Mouse (Mus musculus) thymus, adult 2 months (tissue): Measurements from ENCODE around the gene Slc9a9.

Source experiments
- CTCF ChIP-seq: fragments of 200-500 bp; IDR thresholded peaks from 2 replicates; pipeline ENCODE4 v1.5.1; 2012; ENCODE audit warnings: mild to moderate bottlenecking, control low read depth, low read length, moderate library complexity, borderline replicate concordance; ENCODE audit not compliant: control insufficient read depth, poor library complexity, insufficient read depth; ENCODE audit errors: extremely low read depth
- POLR2A ChIP-seq: fragments of 200-500 bp; IDR thresholded peaks from 2 replicates; pipeline ENCODE4 v1.6.1; 2012; ENCODE audit warnings: mild to moderate bottlenecking, low read length, control low read depth, moderate library complexity; ENCODE audit not compliant: control insufficient read depth, poor library complexity, insufficient read depth; ENCODE audit errors: extremely low read depth

DNA sequence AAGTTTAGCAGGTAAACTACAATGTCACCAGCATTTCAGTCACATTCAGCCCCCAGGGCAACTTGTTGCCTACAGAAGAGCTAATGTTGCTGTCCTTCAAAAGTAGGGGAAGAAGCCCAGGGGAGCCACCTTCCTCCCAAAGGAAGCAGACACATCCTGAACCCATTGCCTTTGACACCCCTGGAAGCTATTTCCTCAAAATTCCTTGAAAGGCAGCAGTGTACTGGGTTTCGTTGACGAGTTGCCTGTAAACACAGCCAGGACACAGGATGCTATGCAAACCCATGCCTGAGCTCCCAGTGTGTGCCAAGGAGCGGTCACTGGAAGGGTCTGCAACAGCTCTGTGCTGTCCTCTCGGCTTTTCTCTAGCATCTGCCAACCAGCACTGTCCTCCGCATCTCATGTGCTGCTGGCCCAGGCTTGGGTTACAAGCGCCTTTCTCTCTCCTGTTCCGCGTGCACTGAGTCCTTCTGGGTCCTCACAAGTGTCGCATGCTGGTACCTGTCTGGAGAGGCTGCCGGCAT, 479.6 kb downstream of the Slc9a9 start:
- TF ChIP-seq CTCF (no peak), POLR2A (no peak)
